Mouse (Mus musculus): ENCODE measurements around the gene Gm20518.

Gene Gm20518

DNA sequence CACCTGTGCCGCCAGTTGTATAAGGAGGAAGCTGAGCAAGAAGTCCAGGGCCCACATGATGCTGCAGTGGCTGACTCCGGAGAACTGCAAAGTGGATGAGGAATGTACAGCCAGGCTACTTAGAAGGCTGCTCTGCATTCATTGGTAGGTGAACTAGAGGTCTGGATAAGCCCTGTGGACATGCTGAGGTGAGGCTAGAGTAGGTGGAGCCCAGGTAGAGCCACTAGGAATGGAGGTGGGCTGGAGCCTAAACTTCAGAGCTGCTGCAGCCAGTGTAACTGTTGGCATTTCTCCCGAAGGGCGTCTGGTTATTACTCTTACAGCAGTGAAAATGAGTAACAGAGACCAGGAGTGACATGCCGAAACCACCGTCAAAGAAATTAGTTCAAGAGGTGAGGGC, 53.4 kb downstream of the Gm20518 start, which contains the start of gene Car15:
Gene Car15 (minus strand): TSS at position 314 of the 400 bp plus-strand sequence.
- no peak for DNase-seq

GRCm38 (mm10) chr16:17835481-17835880, 56.0 kb downstream of the Gm20518 start:
- no peak for DNase-seq

GRCm38 (mm10) chr16:17834543-17834942, 56.9 kb downstream of the Gm20518 start:
- no peak for DNase-seq

DNA sequence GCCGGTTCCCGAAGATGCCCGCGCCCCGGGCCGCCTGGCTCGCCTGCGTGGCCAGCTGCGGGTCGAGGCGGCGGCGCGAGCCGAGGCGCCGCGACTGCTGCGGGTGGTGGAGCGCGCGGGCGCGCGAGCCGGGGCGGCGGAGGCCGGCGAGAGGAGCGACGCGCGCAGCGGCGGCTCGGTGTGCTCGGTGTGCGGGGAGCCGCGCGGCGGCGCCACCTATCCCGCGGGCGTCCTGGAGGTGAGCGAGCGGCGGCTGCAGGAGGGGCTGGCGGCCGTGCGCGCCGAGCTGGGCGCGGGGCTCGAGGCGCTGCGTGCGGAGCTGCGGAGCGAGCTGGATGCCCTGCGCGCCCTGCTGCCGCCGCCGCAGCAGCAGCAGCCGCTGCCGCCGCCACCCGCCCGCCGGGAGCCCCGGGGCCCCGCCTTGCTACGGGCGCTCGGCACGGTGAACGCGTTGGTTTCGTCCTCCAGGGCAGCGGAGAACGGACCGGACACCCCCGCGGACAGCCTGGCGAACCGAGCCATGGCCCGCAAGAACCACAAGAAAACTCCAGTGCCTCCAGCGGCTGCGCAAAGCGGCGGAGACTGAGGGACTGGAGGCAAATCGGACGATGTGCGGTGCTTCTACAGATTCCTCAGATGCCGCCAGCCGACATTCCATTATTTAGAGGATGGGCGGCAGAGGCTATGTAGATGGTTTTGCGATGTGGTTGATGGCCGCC, 57.6 kb downstream of the Gm20518 start:
- DNase-seq: peak; percentile 55

- peak; percentile 50 for DNase-seq
Measured at GRCm38 (mm10) chr16:17833321-17833680, 58.2 kb downstream of the Gm20518 start.

GRCm38 (mm10) chr16:17832821-17833220, 58.6 kb downstream of the Gm20518 start, which contains the start of gene B830017H08Rik:
B830017H08Rik (plus strand) TSS chr16:17833121.
- DNase-seq: no peak

DNA sequence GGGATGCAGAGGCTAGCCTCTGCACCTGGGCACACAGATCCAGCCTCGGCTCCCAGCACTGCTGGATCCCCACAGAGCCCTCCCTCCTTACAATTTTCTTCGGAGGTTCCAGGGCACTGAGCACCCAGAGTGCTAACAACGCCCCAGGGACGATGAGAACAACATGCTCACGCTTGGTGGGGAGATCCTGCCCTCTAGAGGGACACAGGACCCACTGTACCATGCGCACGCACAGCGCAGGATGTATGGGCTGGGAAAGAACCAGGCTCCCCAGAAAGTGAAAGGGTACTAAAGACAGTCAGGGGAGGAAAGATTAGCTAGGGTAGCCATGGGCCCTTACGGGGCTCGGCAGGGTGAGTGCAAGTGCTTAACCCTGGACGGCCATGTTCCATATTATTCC, 59.7 kb downstream of the Gm20518 start:
- DNase-seq: peak; percentile 62

DNA sequence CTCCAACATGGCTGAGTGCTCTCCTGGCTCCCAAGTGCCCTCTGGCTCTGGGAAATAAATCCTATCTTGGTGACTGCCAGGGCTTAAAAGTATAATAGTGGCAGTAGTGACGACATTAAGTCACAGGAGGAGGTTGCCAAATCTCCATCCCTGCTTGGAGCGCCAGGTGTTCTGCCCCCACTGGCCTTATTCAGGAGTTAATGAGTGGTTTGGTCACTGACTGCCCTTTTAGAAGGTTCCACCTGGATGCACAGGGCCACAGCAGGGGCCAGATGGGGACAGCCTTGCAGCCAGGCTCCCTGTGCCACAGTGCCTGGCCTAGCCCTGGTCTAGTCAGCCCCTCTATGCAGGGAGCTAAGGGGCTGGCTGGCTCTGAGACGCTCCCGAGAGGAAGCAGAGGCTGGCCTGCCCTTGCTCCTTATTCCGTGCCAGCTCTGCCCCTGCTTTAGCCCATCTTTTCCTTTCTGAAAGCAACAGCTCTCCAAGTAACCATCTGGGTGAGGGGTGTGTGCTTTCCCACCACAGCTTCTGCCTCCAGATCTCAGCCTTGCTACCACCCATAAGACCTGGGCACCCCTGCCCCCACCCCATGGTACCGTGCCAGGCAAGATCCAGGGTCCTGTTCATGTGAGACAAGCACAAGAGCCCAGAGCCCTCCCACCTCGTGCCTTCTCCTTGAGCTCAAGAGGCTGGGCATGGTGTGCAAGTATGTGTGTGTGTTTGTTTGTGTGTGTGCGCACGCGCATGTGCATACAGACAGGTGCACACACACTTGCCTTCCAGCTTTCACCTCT, 60.9 kb downstream of the Gm20518 start:
- DNase-seq: no peak

DNA sequence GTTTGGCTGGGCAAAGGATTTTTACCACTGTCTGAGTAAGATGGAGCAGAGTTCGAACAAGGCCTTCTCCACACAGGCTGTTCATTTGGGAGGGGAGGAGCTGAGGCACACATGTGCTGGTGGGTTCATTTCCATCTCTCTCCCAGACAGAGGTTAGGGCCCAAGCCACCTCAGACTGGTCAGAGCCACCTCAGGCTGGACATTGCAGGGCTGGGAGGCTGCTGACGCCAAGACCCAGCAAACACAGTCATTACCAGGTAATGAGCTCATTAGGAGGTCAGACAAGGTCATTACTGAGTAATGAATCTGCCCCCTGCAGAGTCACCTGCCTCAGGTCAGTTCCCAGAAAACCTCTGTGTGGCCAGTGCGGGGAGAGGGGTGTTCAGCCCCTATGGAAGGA, 62.6 kb downstream of the Gm20518 start:
- DNase-seq: no peak

GRCm38 (mm10) chr16:17828229-17828628, 63.2 kb downstream of the Gm20518 start:
- no peak for DNase-seq

- no peak for DNase-seq
Measured at GRCm38 (mm10) chr16:17826500-17826899, 65.0 kb downstream of the Gm20518 start.

GRCm38 (mm10) chr16:17816528-17816927, 74.9 kb downstream of the Gm20518 start:
- no peak for DNase-seq

- peak; percentile 90 for DNase-seq
Measured at GRCm38 (mm10) chr16:17815411-17816402, 75.8 kb downstream of the Gm20518 start.

- DNase-seq: no peak
Measured at GRCm38 (mm10) chr16:17813173-17813572, 78.3 kb downstream of the Gm20518 start.

GRCm38 (mm10) chr16:17812120-17812519, 79.4 kb downstream of the Gm20518 start:
- DNase-seq: peak; percentile 75

DNA sequence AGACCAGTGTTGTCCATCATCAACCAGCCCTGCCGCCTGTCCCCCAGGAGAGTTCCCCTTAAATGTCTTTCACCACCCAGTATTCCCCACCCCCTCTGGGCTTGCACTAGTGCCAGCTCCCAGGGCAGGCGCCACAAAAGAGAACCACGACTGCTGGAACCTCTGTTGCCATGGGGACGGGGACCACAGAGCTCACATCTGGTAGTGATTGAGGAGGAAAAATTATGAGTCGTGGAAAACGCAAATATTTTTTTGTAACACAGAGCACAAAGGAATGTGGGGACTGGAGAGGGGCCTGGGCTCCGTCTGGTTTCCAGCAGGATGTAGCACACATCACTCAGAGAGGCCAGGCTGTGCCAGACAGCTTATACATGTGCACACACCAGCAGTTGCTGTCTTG, 81.8 kb downstream of the Gm20518 start:
- DNase-seq: no peak

DNA sequence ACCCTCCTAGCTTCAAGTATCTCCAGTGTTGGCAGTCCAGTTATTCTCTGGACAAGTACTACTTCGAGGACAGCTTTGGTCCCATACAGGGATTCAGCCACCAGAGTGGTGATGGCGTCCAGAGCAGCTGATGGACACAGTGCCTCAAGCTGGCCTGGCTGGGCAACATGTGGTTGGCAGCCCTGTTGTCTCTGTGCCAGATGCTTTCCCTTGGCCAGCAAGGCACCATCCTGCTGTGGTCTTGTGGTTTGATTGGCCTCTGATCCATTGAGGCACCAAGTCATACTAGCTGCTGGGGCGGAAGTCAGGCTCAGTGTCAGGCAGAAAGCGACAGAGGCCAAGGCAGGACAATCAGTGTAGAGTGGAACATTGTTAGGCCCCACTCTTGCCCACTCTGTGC, 82.3 kb downstream of the Gm20518 start:
- DNase-seq: no peak

DNA sequence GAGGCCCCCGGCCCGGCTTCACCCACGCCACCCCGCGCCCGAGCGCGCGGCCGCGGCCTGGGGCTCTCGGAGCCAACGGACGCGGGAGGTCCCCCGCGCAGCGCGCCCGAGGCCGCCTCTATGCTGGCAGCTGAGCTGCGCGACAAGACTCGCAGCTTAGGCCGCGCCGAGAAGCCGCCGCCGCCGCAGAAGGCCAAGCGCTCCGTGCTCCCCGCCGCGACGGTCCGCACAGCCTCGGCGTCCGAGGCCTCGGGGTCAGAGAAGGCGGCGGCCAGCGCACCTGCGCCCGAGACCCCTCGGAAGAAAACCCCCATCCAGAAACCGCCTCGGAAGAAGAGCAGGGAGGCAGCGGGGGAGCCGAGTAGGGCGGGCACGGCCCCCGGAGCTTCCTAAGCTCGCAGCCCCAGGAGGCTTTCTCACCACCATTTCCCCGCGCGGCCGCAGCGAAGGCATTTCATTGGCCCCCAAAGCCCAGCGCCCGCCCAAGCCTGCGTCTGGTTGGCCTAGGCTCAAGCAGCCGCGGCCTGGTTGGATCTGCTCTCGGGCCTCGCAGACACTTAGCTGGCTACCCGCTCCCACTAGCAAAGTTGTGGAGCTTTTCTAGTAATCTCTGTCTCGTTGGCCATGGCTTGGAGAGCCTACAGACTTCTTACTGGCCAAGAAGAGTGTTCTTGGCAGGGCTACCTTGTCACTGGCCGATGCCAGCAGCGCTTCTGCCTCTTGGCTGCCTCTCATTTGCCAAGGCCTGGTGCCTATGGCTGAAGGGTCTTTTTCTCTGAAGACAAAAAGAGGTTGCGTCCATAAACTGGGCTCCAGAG, 84.1 kb downstream of the Gm20518 start:
- DNase-seq: peak; percentile 95

GRCm38 (mm10) chr16:17806581-17807191, 84.8 kb downstream of the Gm20518 start:
- no peak for DNase-seq

- no peak for DNase-seq
Measured at GRCm38 (mm10) chr16:17804982-17805381, 86.5 kb downstream of the Gm20518 start.

- DNase-seq: peak; percentile 62
Measured at GRCm38 (mm10) chr16:17804449-17804912, 87.0 kb downstream of the Gm20518 start.
